Mouse (Mus musculus): ENCODE data around the gene Rita1. TPM values are rescaled to one million over a fixed set of nuclear protein-coding genes. Genes with fewer than 3 reads are reported as not detected.
A peak's percentile ranks its signal among the peaks of the same experiment; 100 is the strongest.

Rita1 gene
- polyA plus RNA-seq, 1 experiment from 2014 or later = 9.6 TPM

DNA sequence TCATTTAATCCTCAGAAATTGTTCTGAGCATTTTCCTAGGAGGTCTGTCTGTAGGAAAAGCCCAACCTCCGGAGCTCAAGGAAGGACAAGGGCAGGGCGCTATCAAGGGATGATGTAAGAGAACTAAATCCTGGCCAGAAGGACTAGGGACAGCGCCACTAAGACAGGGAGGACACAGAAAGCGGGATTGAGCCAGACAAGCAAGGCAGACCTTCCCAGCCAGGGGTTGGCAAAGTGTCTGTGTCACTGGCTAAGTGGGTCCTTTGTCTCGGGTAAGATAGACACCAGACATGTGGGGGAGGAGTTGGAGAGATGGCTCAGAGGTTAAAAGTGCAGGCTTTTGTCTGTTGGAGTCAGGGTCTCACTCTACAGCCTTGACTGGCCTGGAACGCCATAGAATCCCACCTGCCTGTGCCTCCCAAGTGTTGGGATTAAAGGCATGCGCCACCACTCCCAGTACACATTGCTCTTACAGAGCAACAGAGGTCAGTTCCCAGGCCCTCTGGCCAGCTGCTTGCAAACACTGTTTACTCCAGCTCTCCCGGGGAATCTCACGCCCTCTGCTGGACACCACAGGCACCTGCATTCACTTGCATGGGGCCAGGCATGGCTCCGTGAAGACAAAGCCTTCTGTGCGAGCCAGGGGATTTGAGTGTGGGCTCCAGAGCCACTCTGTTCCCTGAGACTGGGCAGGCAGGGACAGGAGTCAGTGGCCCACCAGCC, 11.3 kb downstream of the Rita1 start:
- peaks cover 43% of the 10 kb centered on the region for H3K27me3 ChIP-seq (replicated peaks)
- H3K27ac ChIP-seq (replicated peaks) = peak overlapping the region; percentile 39; the same call in 1 of the 2 replicates
- no peaks in the 10 kb centered on the region for H3K9me3 ChIP-seq
- 29% methylated on average over 11 of the region's 11 CpGs for WGBS
- peaks cover 30% of the 10 kb centered on the region for H3K4me1 ChIP-seq
- no peaks in the 10 kb centered on the region for H3K36me3 ChIP-seq
- no peak for ATAC-seq (ENCODE audit: extremely low read depth, insufficient number of reproducible peaks, low FRiP score, low TSS enrichment)
- no peak overlapping the region for H3K4me3 ChIP-seq
- no peak overlapping the region for H3K9ac ChIP-seq
- H3K4me2 ChIP-seq = no peak overlapping the region

DNA sequence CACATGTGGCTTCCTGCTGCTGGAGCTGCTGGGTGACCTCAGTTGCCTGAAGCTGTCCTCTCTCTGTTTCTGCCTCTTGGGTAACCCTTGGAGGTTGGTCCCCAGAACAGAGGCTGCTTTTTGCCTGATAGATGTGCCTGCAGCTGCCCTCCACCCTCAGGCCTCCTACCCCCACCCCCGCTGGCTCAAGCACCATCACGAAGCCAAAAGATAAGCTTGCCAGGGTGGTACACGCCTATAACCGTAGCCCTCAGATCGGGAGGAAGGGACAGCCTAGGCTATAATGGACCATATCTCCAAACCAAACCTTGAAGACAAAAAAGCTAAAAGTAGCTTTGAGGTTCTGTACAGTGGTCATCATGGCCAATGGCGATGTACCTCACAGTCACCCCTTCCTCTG, 12.8 kb downstream of the Rita1 start:
- peaks cover 48% of the 10 kb centered on the region for H3K27me3 ChIP-seq (replicated peaks)
- no peak for ATAC-seq (ENCODE audit: extremely low read depth, insufficient number of reproducible peaks, low FRiP score, low TSS enrichment)
- 63% methylated on average over 6 of the region's 6 CpGs for WGBS

GRCm38 (mm10) chr5:120594485-120594884, 17.9 kb downstream of the Rita1 start:
- Histone ChIP-seq H3K9ac (no peak overlapping the region), H3K27ac (replicated peaks) (no peak overlapping the region), H3K9me3 (peaks cover 5% of the 10 kb centered on the region; the same call in 1 of the 2 replicates), H3K4me1 (peaks cover 2% of the 10 kb centered on the region; the same call in 1 of the 2 replicates), H3K27me3 (replicated peaks) (peaks cover 40% of the 10 kb centered on the region), H3K4me2 (no peak overlapping the region), H3K36me3 (no peaks in the 10 kb centered on the region), H3K4me3 (no peak overlapping the region)
- WGBS = 78% methylated on average over 6 of the region's 6 CpGs
- no peak for ATAC-seq (ENCODE audit: extremely low read depth, insufficient number of reproducible peaks, low FRiP score, low TSS enrichment)

More for the DNA sequence above, 12.8 kb downstream of the Rita1 start:
- H3K9ac ChIP-seq = no peak overlapping the region; the same call in 1 of the 2 replicates
- no peaks in the 10 kb centered on the region for H3K36me3 ChIP-seq
- H3K4me2 ChIP-seq = no peak overlapping the region
- H3K9me3 ChIP-seq = no peaks in the 10 kb centered on the region
- H3K4me3 ChIP-seq = no peak overlapping the region
- no peak overlapping the region for H3K27ac ChIP-seq (replicated peaks)
- H3K4me1 ChIP-seq = peaks cover 25% of the 10 kb centered on the region

- H3K4me3 ChIP-seq = no peak overlapping the region
- 64% methylated on average over 7 of the region's 7 CpGs for WGBS
- H3K9me3 ChIP-seq = peaks cover 5% of the 10 kb centered on the region; the same call in 1 of the 2 replicates
- H3K4me1 ChIP-seq = peaks cover 14% of the 10 kb centered on the region
- no peak overlapping the region for H3K9ac ChIP-seq
- H3K27me3 ChIP-seq (replicated peaks) = peaks cover 16% of the 10 kb centered on the region
- H3K36me3 ChIP-seq = no peaks in the 10 kb centered on the region
- no peak overlapping the region for H3K27ac ChIP-seq (replicated peaks)
- H3K4me2 ChIP-seq = no peak overlapping the region
- ATAC-seq (ENCODE audit: extremely low read depth, insufficient number of reproducible peaks, low FRiP score, low TSS enrichment) = no peak
Observed at GRCm38 (mm10) chr5:120592141-120592540, 20.2 kb downstream of the Rita1 start.

GRCm38 (mm10) chr5:120590356-120591010, 21.9 kb downstream of the Rita1 start:
- no peak for ATAC-seq (ENCODE audit: extremely low read depth, insufficient number of reproducible peaks, low FRiP score, low TSS enrichment)
- Histone ChIP-seq H3K36me3 (no peaks in the 10 kb centered on the region), H3K27ac (replicated peaks) (no peak overlapping the region), H3K9me3 (peaks cover 5% of the 10 kb centered on the region; the same call in 1 of the 2 replicates), H3K4me1 (peaks cover 27% of the 10 kb centered on the region), H3K9ac (no peak overlapping the region), H3K27me3 (replicated peaks) (no peaks in the 10 kb centered on the region; the same call in 1 of the 2 replicates), H3K4me3 (no peak overlapping the region), H3K4me2 (no peak overlapping the region)
- 69% methylated on average over 16 of the region's 16 CpGs for WGBS

- Histone ChIP-seq H3K4me3 (peak within 1 kb of the TSS; percentile 76), H3K4me2 (peak within 1 kb of the TSS; percentile 97), H3K9ac (peak within 1 kb of the TSS; percentile 91), H3K36me3 (peaks cover 15% of the 10 kb centered on the region), H3K9me3 (peaks cover 5% of the 10 kb centered on the region; the same call in 1 of the 2 replicates), H3K4me1 (peaks cover 34% of the 10 kb centered on the region), H3K27ac (replicated peaks) (peak within 1 kb of the TSS; percentile 71), H3K27me3 (replicated peaks) (no peaks in the 10 kb centered on the region)
- ATAC-seq (ENCODE audit: extremely low read depth, insufficient number of reproducible peaks, low FRiP score, low TSS enrichment) = peak; percentile 98
- 0% methylated on average over 35 of the region's 35 CpGs for WGBS
Observed at GRCm38 (mm10) chr5:120588569-120589094, 23.8 kb downstream of the Rita1 start, which contains the start of the genes Tpcn1 and Iqcd. TSS of gene Tpcn1 (minus strand) at chr5:120588673. TSS of gene Iqcd (plus strand) at chr5:120589016.

- Histone ChIP-seq H3K4me3 (peak overlapping the region; percentile 76), H3K27ac (replicated peaks) (peak overlapping the region; percentile 71), H3K9me3 (peaks cover 5% of the 10 kb centered on the region; the same call in 1 of the 2 replicates), H3K4me2 (peak overlapping the region; percentile 97), H3K36me3 (peaks cover 21% of the 10 kb centered on the region), H3K27me3 (replicated peaks) (no peaks in the 10 kb centered on the region), H3K4me1 (peaks cover 34% of the 10 kb centered on the region), H3K9ac (peak overlapping the region; percentile 91)
- under 1% methylated on average over 29 of the region's 29 CpGs for WGBS
- ATAC-seq (ENCODE audit: extremely low read depth, insufficient number of reproducible peaks, low FRiP score, low TSS enrichment) = no peak
Observed at GRCm38 (mm10) chr5:120587940-120588568, 24.3 kb downstream of the Rita1 start.

DNA sequence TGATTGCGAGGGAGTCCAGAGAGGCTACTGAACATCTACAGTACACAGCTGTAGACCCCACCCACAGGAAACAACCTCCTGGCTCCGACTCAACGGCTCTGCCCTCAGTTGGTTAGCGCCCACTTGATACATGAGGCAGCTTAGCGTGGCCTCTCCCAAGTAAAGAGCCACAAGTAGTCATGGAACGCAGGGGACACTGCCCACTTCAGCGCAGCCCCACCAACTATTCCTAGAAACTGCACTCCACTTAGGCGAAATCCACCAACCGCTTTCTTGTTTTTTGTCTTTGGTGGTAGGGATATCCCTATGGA, 24.8 kb downstream of the Rita1 start:
- ATAC-seq (ENCODE audit: extremely low read depth, insufficient number of reproducible peaks, low FRiP score, low TSS enrichment) = no peak
- Histone ChIP-seq H3K27me3 (replicated peaks) (no peaks in the 10 kb centered on the region), H3K4me3 (peak overlapping the region; percentile 76), H3K36me3 (peaks cover 24% of the 10 kb centered on the region), H3K9me3 (peaks cover 5% of the 10 kb centered on the region; the same call in 1 of the 2 replicates), H3K4me1 (peaks cover 34% of the 10 kb centered on the region), H3K27ac (replicated peaks) (peak overlapping the region; percentile 71), H3K4me2 (peak overlapping the region; percentile 97), H3K9ac (peak overlapping the region; percentile 91)
- 17% methylated on average over 9 of the region's 9 CpGs for WGBS

DNA sequence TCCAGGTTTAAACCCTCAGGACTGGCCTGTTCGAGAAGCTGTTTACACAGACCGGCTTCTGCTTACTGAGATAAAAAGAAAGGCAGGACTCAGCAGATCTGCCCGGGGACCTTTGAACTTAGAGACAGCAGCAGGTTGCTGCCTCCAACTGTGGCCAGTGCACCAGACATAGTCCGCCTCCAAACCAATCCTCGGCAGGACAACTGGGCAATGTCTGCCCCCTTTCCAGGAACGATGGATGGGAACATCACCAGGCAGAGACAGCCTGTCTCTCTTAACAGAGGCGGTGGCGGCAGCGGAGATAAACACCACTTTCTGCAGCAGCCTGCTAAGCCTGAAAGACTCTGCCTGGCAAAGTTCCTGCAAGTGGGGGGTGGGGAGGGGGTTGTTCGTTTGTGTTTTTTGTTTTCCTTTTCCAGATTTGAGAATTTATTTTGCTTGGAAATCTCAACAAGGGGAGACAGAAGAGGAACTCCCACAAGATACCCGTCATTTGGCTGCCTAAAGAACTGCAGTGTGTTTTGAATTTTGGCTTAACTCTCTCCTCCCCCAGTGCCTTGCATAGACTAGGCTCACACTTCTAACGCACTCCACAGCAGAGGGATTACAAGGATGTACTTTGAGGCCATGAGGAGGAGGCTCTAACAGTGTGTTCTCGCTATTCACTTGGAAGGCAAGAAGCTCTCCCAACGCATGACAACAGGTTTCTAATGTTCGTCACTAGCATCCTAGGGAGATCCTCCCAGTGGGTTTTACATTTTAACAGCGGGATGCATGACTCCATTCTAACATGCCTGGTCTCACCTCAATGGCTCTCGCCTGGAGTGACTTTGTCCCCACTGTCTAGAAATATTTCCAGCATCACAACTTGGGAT, 25.4 kb downstream of the Rita1 start:
- peaks cover 25% of the 10 kb centered on the region for H3K36me3 ChIP-seq
- H3K9me3 ChIP-seq = no peaks in the 10 kb centered on the region
- no peak for ATAC-seq (ENCODE audit: extremely low read depth, insufficient number of reproducible peaks, low FRiP score, low TSS enrichment)
- H3K27me3 ChIP-seq (replicated peaks) = no peaks in the 10 kb centered on the region
- peak overlapping the region; percentile 71 for H3K27ac ChIP-seq (replicated peaks)
- peak overlapping the region; percentile 91 for H3K9ac ChIP-seq
- WGBS = 7% methylated on average over 17 of the region's 17 CpGs
- peak overlapping the region; percentile 97 for H3K4me2 ChIP-seq
- H3K4me1 ChIP-seq = peaks cover 38% of the 10 kb centered on the region
- peak overlapping the region; percentile 76 for H3K4me3 ChIP-seq

DNA sequence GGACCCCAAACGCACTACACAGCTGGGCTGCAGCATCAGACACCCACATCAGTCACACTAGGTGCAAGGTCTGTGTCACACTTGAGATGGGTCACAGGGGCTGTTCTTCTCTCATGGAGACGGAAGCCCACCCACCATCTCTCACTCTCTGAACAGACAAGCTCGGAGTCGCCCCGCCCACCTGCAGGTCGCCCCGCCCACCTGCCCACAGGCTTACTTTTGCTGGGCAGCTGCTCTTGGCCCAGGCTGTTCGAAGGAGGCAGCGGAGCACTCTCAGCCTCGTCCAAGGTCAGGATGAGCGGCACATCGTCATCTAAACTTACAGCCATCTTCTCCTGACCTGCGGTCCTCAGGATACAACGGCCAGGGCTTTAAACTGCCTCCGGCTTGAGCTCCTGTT, 27.4 kb downstream of the Rita1 start:
- H3K9ac ChIP-seq = no peak overlapping the region
- peaks cover 39% of the 10 kb centered on the region for H3K36me3 ChIP-seq
- H3K9me3 ChIP-seq = no peaks in the 10 kb centered on the region
- H3K4me3 ChIP-seq = no peak overlapping the region
- H3K4me2 ChIP-seq = no peak overlapping the region
- no peak overlapping the region for H3K27ac ChIP-seq (replicated peaks)
- no peak for ATAC-seq (ENCODE audit: extremely low read depth, insufficient number of reproducible peaks, low FRiP score, low TSS enrichment)
- WGBS = 57% methylated on average over 15 of the region's 15 CpGs
- H3K4me1 ChIP-seq = peaks cover 39% of the 10 kb centered on the region
- H3K27me3 ChIP-seq (replicated peaks) = no peaks in the 10 kb centered on the region

Measured in heart, embryonic 13.5 days (tissue).